Mouse (Mus musculus): Measurements from ENCODE around the gene Cadm2. TPM values are rescaled to one million over a fixed set of nuclear protein-coding genes. Genes with fewer than 3 reads are reported as not detected.
A peak's percentile ranks its signal among the peaks of the same experiment; 100 is the strongest.

Cadm2 gene
- polyA plus RNA-seq, 1 experiment from 2014 or later: 0.38 TPM

DNA sequence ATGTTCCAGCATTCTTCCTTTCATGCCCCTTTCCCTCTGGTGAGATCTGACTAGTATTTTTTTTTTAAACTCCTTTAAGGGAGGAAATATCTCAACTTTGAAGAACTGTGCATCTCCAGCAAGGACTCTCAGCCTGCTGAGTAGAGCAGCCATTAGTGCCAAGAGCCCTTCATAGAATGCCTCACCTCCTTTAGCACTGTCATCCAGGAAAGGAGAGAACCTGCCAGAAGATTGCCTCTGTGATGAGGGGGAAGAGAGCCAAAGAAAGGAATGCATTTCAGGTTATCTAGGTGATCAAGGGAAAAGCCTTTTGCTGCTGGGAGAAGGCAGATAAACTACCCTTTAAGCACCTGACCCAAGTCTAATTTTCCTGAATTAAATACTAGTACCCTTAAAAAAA, 943.5 kb downstream of the Cadm2 start:
- Histone ChIP-seq H3K27ac (ENCODE audit: low read length) (no peak overlapping the region), H3K27me3 (ENCODE audit: control insufficient read depth, insufficient read depth, low read depth, low read length) (no peaks in the 10 kb centered on the region), H3K4me1 (replicated peaks; ENCODE audit: control insufficient read depth, insufficient read depth, low read length) (no peaks in the 10 kb centered on the region), H3K9ac (ENCODE audit: low read length) (no peak overlapping the region), H3K9me3 (ENCODE audit: control insufficient read depth, low read length) (no peaks in the 10 kb centered on the region), H3K36me3 (ENCODE audit: control insufficient read depth, insufficient read depth, low read length) (no peaks in the 10 kb centered on the region), H3K4me2 (ENCODE audit: low read depth, low read length) (no peak overlapping the region), H3K4me3 (ENCODE audit: low read length) (no peak overlapping the region)
- no peak for ATAC-seq (ENCODE audit: low read depth)

DNA sequence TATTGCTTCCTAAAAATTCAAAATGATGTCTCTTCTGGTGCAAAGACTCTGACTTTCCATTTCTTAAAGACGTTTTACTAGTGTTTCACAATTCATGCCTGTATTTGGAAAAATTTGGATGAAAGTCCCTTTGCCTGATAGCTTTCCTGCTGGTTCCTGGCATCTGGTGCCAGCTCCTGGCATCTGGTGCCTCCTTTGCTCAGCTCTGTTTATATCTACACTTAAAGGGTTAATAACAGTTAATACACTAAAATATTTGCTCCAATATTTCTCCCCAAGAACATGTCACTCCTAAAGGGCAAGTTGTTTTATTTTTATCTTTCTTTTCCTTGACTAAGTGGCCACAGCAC, 969.7 kb downstream of the Cadm2 start:
- no peaks in the 10 kb centered on the region for H3K4me1 ChIP-seq (replicated peaks; ENCODE audit: control insufficient read depth, insufficient read depth, low read length)
- H3K27me3 ChIP-seq (ENCODE audit: control insufficient read depth, insufficient read depth, low read depth, low read length): no peaks in the 10 kb centered on the region
- H3K36me3 ChIP-seq (ENCODE audit: control insufficient read depth, insufficient read depth, low read length): no peaks in the 10 kb centered on the region
- H3K9me3 ChIP-seq (ENCODE audit: control insufficient read depth, low read length): no peaks in the 10 kb centered on the region
- H3K4me3 ChIP-seq (ENCODE audit: low read length): no peak overlapping the region
- H3K9ac ChIP-seq (ENCODE audit: low read length): no peak overlapping the region
- WGBS: 63% methylated on average over 1 of the region's 1 CpGs
- ATAC-seq (ENCODE audit: low read depth): no peak
- no peak overlapping the region for H3K27ac ChIP-seq (ENCODE audit: low read length)
- H3K4me2 ChIP-seq (ENCODE audit: low read depth, low read length): no peak overlapping the region

DNA sequence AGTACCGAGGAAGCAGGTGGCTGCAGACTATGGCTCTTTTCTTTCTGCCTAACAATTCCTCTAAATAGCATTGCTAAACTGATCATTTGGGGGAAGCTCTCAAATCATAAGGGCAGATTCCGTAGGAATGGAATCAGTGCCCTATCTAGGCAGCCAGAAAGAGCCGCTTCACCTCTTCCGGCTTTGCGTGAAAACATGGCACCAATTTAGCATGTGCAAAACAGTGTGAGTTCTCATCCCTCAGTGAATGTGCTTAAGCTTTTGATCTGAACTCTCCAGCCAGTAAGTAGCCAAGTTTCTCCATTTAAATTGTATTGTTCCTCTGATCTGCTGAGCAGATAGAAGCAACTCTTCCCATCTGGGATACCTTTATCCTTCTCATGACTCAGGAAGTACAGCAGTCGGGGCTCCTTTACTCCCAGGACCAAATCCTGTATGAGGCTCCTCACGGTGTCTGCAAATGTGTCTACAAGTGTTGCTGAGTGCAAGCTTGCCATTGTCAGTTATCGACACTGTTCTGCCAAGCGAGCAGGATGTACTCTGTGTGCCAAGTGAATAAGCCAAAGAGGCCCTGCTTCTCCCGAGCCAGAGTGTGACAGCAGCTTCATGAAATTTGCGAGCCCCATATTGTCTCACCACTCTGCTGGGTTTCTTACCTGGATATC, 970.2 kb downstream of the Cadm2 start:
- Histone ChIP-seq H3K4me2 (ENCODE audit: low read depth, low read length) (no peak overlapping the region), H3K9ac (ENCODE audit: low read length) (no peak overlapping the region), H3K36me3 (ENCODE audit: control insufficient read depth, insufficient read depth, low read length) (no peaks in the 10 kb centered on the region), H3K4me3 (ENCODE audit: low read length) (no peak overlapping the region), H3K27me3 (ENCODE audit: control insufficient read depth, insufficient read depth, low read depth, low read length) (no peaks in the 10 kb centered on the region), H3K27ac (ENCODE audit: low read length) (no peak overlapping the region), H3K9me3 (ENCODE audit: control insufficient read depth, low read length) (no peaks in the 10 kb centered on the region), H3K4me1 (replicated peaks; ENCODE audit: control insufficient read depth, insufficient read depth, low read length) (no peaks in the 10 kb centered on the region)
- 80% methylated on average over 11 of the region's 11 CpGs for WGBS
- ATAC-seq (ENCODE audit: low read depth): no peak

DNA sequence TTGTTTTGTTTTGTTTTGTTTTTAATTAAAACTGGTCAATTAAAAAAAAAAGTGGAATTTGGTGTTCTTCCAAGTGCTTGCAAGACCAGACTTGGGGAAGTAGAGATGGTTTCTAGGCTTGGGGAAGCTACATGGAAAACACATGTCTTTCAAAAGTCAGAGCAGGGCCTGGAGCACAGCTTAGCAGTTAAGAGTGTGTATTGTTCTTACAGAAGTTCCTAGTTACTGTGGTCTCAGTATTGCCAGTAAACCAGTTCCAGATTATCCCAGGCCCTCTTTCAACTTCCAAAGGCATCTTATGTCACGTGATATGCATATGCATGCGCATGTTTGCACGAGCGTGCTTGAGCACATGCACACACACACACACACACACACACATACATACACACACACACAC, 972.9 kb downstream of the Cadm2 start:
- Histone ChIP-seq H3K27ac (ENCODE audit: low read length) (no peak overlapping the region), H3K27me3 (ENCODE audit: control insufficient read depth, insufficient read depth, low read depth, low read length) (no peaks in the 10 kb centered on the region), H3K4me1 (replicated peaks; ENCODE audit: control insufficient read depth, insufficient read depth, low read length) (no peaks in the 10 kb centered on the region), H3K36me3 (ENCODE audit: control insufficient read depth, insufficient read depth, low read length) (no peaks in the 10 kb centered on the region), H3K4me3 (ENCODE audit: low read length) (no peak overlapping the region), H3K9ac (ENCODE audit: low read length) (no peak overlapping the region), H3K9me3 (ENCODE audit: control insufficient read depth, low read length) (no peaks in the 10 kb centered on the region), H3K4me2 (ENCODE audit: low read depth, low read length) (no peak overlapping the region)
- ATAC-seq (ENCODE audit: low read depth): no peak
- 80% methylated on average over 4 of the region's 4 CpGs for WGBS

DNA sequence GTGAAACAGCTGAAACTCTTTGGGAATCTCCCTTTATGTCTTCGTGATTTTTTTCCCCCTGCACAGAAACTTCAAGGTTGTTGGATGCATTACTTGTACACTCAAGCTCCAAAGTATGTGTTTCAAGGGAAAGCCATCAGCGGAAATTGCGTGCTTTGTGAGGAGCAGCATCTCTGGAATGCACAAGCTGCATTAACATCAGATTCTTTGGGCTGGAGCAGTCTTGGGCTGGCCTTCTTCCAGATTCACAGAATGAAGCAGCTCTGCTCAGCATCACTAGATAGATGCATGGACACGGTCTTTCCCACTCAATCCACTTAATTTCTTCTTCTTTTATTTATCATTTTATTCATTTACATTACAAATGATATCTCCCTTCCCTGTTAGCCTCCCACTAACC, 977.1 kb downstream of the Cadm2 start:
- 39% methylated on average over 4 of the region's 4 CpGs for WGBS
- Histone ChIP-seq H3K36me3 (ENCODE audit: control insufficient read depth, insufficient read depth, low read length) (no peaks in the 10 kb centered on the region), H3K27ac (ENCODE audit: low read length) (no peak overlapping the region), H3K4me1 (replicated peaks; ENCODE audit: control insufficient read depth, insufficient read depth, low read length) (no peaks in the 10 kb centered on the region), H3K9me3 (ENCODE audit: control insufficient read depth, low read length) (no peaks in the 10 kb centered on the region), H3K9ac (ENCODE audit: low read length) (no peak overlapping the region), H3K27me3 (ENCODE audit: control insufficient read depth, insufficient read depth, low read depth, low read length) (no peaks in the 10 kb centered on the region), H3K4me3 (ENCODE audit: low read length) (no peak overlapping the region), H3K4me2 (ENCODE audit: low read depth, low read length) (no peak overlapping the region)
- peak; percentile 52; the same call in 1 of the 2 replicates for ATAC-seq (ENCODE audit: low read depth)

DNA sequence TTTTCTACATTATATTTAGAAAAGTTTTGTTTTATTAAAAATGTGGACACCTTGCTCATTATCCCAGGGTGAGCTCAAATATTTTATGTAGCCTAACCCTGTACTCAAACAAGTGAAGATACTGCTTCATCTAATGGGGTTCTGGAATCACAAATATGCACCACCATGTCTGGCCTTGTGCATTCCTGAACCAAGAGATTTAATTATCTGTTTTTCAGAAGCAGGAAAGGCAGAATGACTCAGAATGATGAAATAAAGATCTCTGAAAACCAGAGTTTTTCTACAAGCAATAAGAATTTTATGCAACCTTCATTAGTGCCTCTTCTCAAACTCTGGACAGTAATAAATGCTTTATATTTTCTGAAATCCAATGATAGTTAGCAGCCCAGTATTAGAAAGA, 993.2 kb downstream of the Cadm2 start:
- H3K4me1 ChIP-seq (replicated peaks; ENCODE audit: control insufficient read depth, insufficient read depth, low read length): no peaks in the 10 kb centered on the region
- no peak overlapping the region for H3K4me2 ChIP-seq (ENCODE audit: low read depth, low read length)
- no peak overlapping the region for H3K4me3 ChIP-seq (ENCODE audit: low read length)
- H3K27me3 ChIP-seq (ENCODE audit: control insufficient read depth, insufficient read depth, low read depth, low read length): no peaks in the 10 kb centered on the region
- no peak for ATAC-seq (ENCODE audit: low read depth)
- no peak overlapping the region for H3K9ac ChIP-seq (ENCODE audit: low read length)
- H3K9me3 ChIP-seq (ENCODE audit: control insufficient read depth, low read length): no peaks in the 10 kb centered on the region
- H3K27ac ChIP-seq (ENCODE audit: low read length): no peak overlapping the region
- H3K36me3 ChIP-seq (ENCODE audit: control insufficient read depth, insufficient read depth, low read length): no peaks in the 10 kb centered on the region

DNA sequence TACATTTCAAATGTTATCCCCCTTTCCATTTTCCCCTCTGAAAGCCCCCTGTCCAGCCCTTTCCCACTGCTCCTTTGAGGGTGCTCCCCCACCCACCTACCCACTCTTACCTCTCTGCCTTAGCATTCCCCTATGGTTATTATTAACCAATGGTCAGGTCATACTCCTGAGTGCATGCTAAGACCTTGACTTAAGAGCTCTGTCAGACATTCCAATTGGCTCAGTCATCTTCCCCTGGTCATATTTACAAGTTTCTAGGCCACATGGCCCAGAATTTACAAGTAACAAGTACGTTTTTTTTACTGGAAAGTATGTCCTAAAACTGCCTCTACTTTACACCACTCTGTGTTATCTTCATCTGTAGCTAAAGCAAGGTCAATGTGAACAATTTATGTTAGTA, 998.3 kb downstream of the Cadm2 start:
- WGBS: 27% methylated on average over 1 of the region's 1 CpGs
- H3K4me1 ChIP-seq (replicated peaks; ENCODE audit: control insufficient read depth, insufficient read depth, low read length): no peaks in the 10 kb centered on the region

DNA sequence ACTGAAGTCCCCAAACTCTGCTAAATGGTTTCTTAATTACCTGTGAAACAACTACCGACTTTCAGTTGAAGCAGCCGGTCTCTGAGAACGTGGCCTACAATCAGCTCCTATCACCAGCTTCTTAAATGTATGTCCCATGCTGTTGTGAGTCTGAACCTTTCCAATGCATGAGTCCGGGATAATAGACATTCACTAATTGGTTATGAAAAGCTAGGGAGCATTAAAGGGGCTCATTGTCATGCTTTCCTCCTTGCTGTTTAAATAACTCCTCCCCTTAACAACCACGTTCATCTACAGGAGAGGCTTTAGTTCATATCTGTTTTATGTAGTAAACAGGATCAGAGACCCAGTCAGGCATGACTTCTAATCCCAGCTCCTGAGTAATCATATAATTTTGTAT, 1008.1 kb downstream of the Cadm2 start:
- Histone ChIP-seq H3K9ac (ENCODE audit: low read length) (no peak overlapping the region), H3K4me2 (ENCODE audit: low read depth, low read length) (no peak overlapping the region), H3K4me3 (ENCODE audit: low read length) (no peak overlapping the region), H3K27me3 (ENCODE audit: control insufficient read depth, insufficient read depth, low read depth, low read length) (no peaks in the 10 kb centered on the region), H3K9me3 (ENCODE audit: control insufficient read depth, low read length) (no peaks in the 10 kb centered on the region), H3K36me3 (ENCODE audit: control insufficient read depth, insufficient read depth, low read length) (no peaks in the 10 kb centered on the region), H3K27ac (ENCODE audit: low read length) (no peak overlapping the region), H3K4me1 (replicated peaks; ENCODE audit: control insufficient read depth, insufficient read depth, low read length) (no peaks in the 10 kb centered on the region)
- WGBS: 75% methylated on average over 5 of the region's 5 CpGs
- no peak for ATAC-seq (ENCODE audit: low read depth)

More for the DNA sequence above, 998.3 kb downstream of the Cadm2 start:
- H3K27me3 ChIP-seq (ENCODE audit: control insufficient read depth, insufficient read depth, low read depth, low read length): no peaks in the 10 kb centered on the region
- H3K27ac ChIP-seq (ENCODE audit: low read length): no peak overlapping the region
- H3K36me3 ChIP-seq (ENCODE audit: control insufficient read depth, insufficient read depth, low read length): no peaks in the 10 kb centered on the region
- H3K4me2 ChIP-seq (ENCODE audit: low read depth, low read length): no peak overlapping the region
- no peak overlapping the region for H3K9ac ChIP-seq (ENCODE audit: low read length)
- no peak overlapping the region for H3K4me3 ChIP-seq (ENCODE audit: low read length)
- ATAC-seq (ENCODE audit: low read depth): no peak
- H3K9me3 ChIP-seq (ENCODE audit: control insufficient read depth, low read length): no peaks in the 10 kb centered on the region
